Mouse (Mus musculus): ENCODE data around the gene Tiam2.

DNA sequence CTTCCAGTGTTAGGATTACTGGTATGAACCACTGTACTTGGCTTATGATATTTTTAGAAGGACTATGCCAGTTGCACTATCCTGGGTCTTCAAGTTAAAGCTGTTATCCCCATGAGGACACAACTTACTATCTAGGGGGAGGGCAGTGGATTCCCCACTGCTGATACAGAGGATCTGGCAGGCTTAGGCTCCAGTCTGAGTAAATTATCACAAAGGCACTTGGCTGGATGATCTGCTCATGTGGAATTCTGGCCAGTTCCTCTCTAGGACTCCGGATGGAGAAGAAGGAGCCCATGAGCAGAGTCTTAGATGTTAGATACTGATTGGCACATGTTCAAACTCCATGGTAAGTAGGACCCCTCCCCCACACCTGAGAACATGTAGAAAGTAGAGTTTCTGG is 59.0 kb downstream of the Tiam2 start:
- TF ChIP-seq CTCF (IDR thresholded peaks at IDR 0.05; ENCODE audit: low read depth) (no peak), EP300 (IDR thresholded peaks at IDR 0.05; ENCODE audit: low read depth) (no peak)

All from liver, postnatal 0 days (tissue).